Mouse (Mus musculus) heart, embryonic 14.5 days (tissue): ENCODE measurements around the gene Hif3a. TPM values are rescaled to one million over a fixed set of nuclear protein-coding genes. Genes with fewer than 3 reads are reported as not detected.
A peak's percentile ranks its signal among the peaks of the same experiment; 100 is the strongest.
"Not testable (repeated sequence)": the region's sequence is repeated elsewhere in the genome, so short reads cannot be mapped to it uniquely, and the experiment has no call there.

ENCODE experiments used
- ATAC-seq: fragments of 200-750 bp; cut with Nextera tagmentation; 2 replicates; pipeline ENCODE4 v1.8.0; 2017; ENCODE audit warnings: low read depth, moderate TSS enrichment; ENCODE audit not compliant: insufficient number of reproducible peaks, insufficient read depth, low FRiP score
- H3K27ac ChIP-seq, 2 experiments: fragments of 200-500 bp in 1 of 2; fragments of 300-500 bp in 1 of 2; sonication (generic) in 1 of 2; replicated peaks in 1 of 2; 2 replicates each; pipeline ENCODE4 v1.5.1; 2012 to 2014; ENCODE audit warnings: low read depth in 2 of 2, low read length in 2 of 2, control low read depth in 1 of 2, mild to moderate bottlenecking in 1 of 2, mixed read lengths in 1 of 2; ENCODE audit not compliant: control insufficient read depth in 1 of 2, insufficient read depth in 1 of 2
- H3K27me3 ChIP-seq: fragments of 300-500 bp; sonication (generic); 2 replicates; pipeline ENCODE4 v1.6.1; 2014; ENCODE audit warnings: mild to moderate bottlenecking, low read length, control low read depth; ENCODE audit not compliant: control insufficient read depth, insufficient read depth
- H3K36me3 ChIP-seq: fragments of 300-500 bp; sonication (generic); 2 replicates; pipeline ENCODE4 v1.6.1; 2014; ENCODE audit warnings: mild to moderate bottlenecking, control low read depth, low read length, mixed read lengths; ENCODE audit not compliant: control insufficient read depth, insufficient read depth
- H3K4me1 ChIP-seq, 2 experiments: fragments of 200-500 bp in 1 of 2; fragments of 300-500 bp in 1 of 2; sonication (generic) in 1 of 2; 2 replicates each; pipeline ENCODE4 v1.6.1; 2012 to 2014; ENCODE audit warnings: low read length in 2 of 2, control low read depth in 1 of 2, mixed read lengths in 1 of 2; ENCODE audit not compliant: control insufficient read depth in 2 of 2, insufficient read depth in 2 of 2
- H3K4me2 ChIP-seq: fragments of 300-500 bp; sonication (generic); 2 replicates; pipeline ENCODE4 v1.6.1; 2014; ENCODE audit warnings: mild to moderate bottlenecking, low read length
- H3K4me3 ChIP-seq, 2 experiments: fragments of 200-500 bp in 1 of 2; fragments of 300-500 bp in 1 of 2; sonication (generic) in 1 of 2; 2 replicates each; pipeline ENCODE4 v1.5.1; 2012 to 2014; ENCODE audit warnings: low read length in 2 of 2, mild to moderate bottlenecking in 2 of 2, control low read depth in 1 of 2, low read depth in 1 of 2, moderate library complexity in 1 of 2; ENCODE audit not compliant: control insufficient read depth in 1 of 2, insufficient read depth in 1 of 2
- H3K9ac ChIP-seq: fragments of 300-500 bp; sonication (generic); 2 replicates; pipeline ENCODE4 v1.6.1; 2014; ENCODE audit warnings: mild to moderate bottlenecking, low read length
- H3K9me3 ChIP-seq: fragments of 300-500 bp; sonication (generic); 2 replicates; pipeline ENCODE4 v1.6.1; 2016; ENCODE audit warnings: low read length, control low read depth; ENCODE audit not compliant: control insufficient read depth
- WGBS: fragments of 180-500 bp; shearing (Covaris S2); extraction: QIAGEN DNeasy Blood & Tissue Kit; methylation state at CpG from one replicate; pipeline ENCODE4 v1.1.7; 2014; 5-methylcytosine and 5-hydroxymethylcytosine counted together
- polyA plus RNA-seq: library from polyadenylated mRNA; unstranded; fragments of >200 nt; fragmentation: Nextera tagmentation; extraction: Ambion mirVana; gene quantifications from 2 replicates; pipeline ENCODE4 v1.2.1, GENCODE M21; 2014

Gene Hif3a
- 43.7 and 51.6 TPM in 2 replicates for polyA plus RNA-seq

DNA sequence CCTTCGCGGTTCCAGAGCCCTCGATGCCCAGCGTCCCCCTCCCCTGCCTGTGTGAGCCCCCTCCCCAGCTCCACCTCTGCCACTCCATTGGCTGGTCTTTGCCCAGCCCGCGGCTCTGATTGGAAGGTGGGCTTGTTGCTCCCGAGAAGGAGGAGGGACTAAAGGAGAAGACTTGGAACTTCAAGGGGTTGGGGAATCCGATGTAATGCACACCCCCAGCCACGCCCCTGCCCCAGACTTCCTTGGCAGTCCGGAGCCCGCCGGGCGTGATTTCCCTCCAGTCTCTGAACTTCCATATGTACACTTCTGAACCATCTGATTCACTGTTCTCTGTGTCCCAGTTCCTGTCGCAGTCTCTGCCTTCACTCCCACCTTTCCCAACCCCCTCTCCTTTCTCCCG is at the start of gene Hif3a:
Gene Hif3a (minus strand): TSS at position 39 of the 400 bp plus-strand sequence.
- peak within 1 kb of the TSS; percentile 88 for H3K9ac ChIP-seq
- H3K27me3 ChIP-seq: no peaks in the 10 kb centered on the region
- WGBS: under 1% methylated on average over 15 of the region's 15 CpGs
- no peaks in the 10 kb centered on the region for H3K9me3 ChIP-seq
- H3K4me2 ChIP-seq: peak within 1 kb of the TSS; percentile 86
- H3K4me3 ChIP-seq: peak within 1 kb of the TSS; percentile 62 to 81
- peak within 1 kb of the TSS; percentile 95 to 99 for H3K27ac ChIP-seq
- ATAC-seq: peak; percentile 66
- peaks cover 39 to 45% of the 10 kb centered on the region in 2 experiments for H3K4me1 ChIP-seq
- H3K36me3 ChIP-seq: no peaks in the 10 kb centered on the region

DNA sequence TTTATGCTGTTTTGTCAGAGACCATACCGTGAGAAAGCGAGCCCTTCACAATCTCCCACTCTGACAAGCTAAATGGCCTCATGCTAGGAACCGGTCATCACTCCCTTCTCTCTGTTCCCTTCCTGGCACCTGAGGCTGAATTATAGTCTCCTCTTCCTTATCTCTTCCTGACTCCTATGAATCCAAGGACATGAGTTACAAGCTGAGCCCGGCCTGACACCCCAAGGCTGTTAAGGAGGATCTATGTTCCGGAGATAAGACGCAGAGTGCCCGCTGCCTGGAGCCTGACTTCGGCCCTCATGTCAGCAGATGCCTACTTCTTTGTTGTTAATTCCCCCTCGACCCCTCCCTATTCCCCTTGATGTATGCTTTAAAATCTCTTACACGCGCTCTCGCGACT is 39.4 kb upstream of the Hif3a start:
- H3K27me3 ChIP-seq: not testable (repeated sequence)
- 86% methylated on average over 13 of the region's 13 CpGs for WGBS

DNA sequence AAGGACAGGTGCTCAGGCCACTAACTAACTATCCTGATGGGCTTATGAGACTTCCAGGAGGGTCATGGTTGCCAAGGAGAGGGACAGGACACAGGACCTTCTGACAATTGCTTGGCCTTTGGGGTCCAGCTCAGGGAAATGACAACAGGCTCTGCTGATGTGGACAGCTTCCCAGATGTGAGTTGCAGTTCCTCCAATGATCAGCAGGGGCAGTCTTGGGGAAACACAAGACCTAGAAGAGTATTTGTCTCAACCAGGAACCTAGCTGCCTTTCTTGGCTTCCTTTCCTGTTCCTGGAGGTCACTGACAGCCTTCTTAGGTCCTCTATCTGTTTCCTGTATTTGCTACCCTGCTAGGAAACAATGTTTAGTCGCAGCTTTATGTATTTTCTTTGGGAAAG is 29.1 kb upstream of the Hif3a start:
- H3K4me1 ChIP-seq: no peaks in the 10 kb centered on the region
- no peaks in the 10 kb centered on the region for H3K27me3 ChIP-seq
- no peak overlapping the region for H3K4me2 ChIP-seq
- H3K36me3 ChIP-seq: no peaks in the 10 kb centered on the region
- H3K9ac ChIP-seq: no peak overlapping the region
- 6% methylated on average over 1 of the region's 1 CpGs for WGBS
- H3K9me3 ChIP-seq: no peaks in the 10 kb centered on the region
- no peak overlapping the region for H3K4me3 ChIP-seq
- H3K27ac ChIP-seq: no peak overlapping the region
- ATAC-seq: no peak

More for the DNA sequence above, 39.4 kb upstream of the Hif3a start:
- not testable (repeated sequence) for H3K4me2 ChIP-seq, ATAC-seq, H3K27ac ChIP-seq, H3K4me3 ChIP-seq, H3K36me3 ChIP-seq, H3K9ac ChIP-seq, H3K4me1 ChIP-seq, H3K9me3 ChIP-seq

DNA sequence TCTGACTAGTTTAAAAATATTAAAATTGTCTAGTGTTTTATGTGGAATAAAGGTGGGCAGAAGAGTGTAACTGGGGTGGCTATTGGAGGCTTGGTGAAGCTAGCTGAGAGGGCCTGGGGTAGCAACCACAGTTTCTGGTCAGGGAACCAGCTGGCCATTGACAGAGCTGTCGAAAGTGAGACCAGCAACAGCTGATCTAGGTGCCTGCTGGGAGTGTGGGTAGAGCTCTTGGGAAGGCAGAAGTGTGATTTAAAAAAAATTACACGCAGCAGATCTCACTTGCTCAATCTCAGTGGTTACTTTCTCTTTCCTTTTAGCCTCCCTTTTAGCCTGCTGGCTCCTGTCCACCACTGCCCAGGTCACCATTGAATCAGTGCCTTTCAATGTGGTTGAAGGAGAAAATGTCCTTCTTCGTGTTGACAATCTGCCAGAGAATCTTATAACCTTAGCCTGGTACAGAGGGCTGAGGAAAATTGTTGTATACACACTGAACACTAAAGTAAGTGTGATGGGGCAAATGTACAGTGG is 27.9 kb upstream of the Hif3a start:
- Histone ChIP-seq H3K4me3 (no peak overlapping the region), H3K27ac (no peak overlapping the region), H3K36me3 (no peaks in the 10 kb centered on the region), H3K27me3 (no peaks in the 10 kb centered on the region), H3K9ac (no peak overlapping the region), H3K4me1 (no peaks in the 10 kb centered on the region), H3K4me2 (no peak overlapping the region), H3K9me3 (no peaks in the 10 kb centered on the region)
- WGBS: 47% methylated on average over 3 of the region's 3 CpGs
- no peak for ATAC-seq

DNA sequence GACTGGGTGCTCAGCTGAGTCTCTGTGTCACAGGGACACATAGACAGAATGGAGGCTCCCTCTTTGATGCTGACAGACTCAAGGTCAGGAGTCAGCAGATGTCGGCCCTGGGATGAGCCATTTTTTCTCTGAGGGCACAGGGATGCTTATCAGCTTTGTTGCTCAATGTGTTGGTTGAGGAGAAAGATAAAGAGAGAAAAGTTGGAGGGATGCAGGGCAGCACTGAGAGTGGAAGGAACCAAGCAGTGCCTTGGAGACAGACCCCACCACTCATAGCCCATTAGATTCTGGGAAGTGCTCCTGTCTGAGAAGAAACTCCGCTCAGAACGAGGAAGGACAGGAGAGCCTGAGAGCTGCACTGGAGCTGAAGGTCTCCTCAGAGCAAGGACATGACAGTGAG is 25.5 kb upstream of the Hif3a start:
- no peak for ATAC-seq
- no peaks in the 10 kb centered on the region for H3K27me3 ChIP-seq
- H3K9me3 ChIP-seq: no peaks in the 10 kb centered on the region
- H3K4me1 ChIP-seq: no peaks in the 10 kb centered on the region
- H3K4me3 ChIP-seq: no peak overlapping the region
- no peaks in the 10 kb centered on the region for H3K36me3 ChIP-seq
- WGBS: 59% methylated on average over 3 of the region's 3 CpGs
- no peak overlapping the region for H3K9ac ChIP-seq
- H3K4me2 ChIP-seq: no peak overlapping the region
- no peak overlapping the region for H3K27ac ChIP-seq

DNA sequence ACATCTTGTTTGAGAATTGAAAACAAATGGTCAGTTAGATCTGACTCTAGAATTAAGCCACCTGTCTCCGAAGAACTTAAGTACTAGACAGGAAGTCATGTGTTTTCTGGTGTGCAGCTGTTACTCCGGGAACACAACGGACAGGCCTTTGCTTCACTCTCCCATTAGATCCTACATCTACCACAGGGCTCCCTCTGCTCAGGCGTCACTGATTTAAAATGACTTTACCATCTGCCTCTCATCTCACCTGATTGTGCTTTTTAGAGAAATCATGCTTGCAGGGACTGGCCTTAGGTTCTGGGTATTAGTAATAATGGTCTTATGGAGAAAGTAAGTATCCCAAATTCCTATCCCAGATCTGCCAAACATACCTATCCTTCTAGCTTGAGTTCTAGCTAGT is 20.5 kb upstream of the Hif3a start:
- WGBS: 85% methylated on average over 4 of the region's 4 CpGs
- Histone ChIP-seq H3K4me3 (no peak overlapping the region), H3K4me2 (no peak overlapping the region), H3K4me1 (no peaks in the 10 kb centered on the region), H3K27me3 (no peaks in the 10 kb centered on the region), H3K27ac (no peak overlapping the region), H3K36me3 (no peaks in the 10 kb centered on the region), H3K9ac (no peak overlapping the region), H3K9me3 (no peaks in the 10 kb centered on the region)
- ATAC-seq: no peak

DNA sequence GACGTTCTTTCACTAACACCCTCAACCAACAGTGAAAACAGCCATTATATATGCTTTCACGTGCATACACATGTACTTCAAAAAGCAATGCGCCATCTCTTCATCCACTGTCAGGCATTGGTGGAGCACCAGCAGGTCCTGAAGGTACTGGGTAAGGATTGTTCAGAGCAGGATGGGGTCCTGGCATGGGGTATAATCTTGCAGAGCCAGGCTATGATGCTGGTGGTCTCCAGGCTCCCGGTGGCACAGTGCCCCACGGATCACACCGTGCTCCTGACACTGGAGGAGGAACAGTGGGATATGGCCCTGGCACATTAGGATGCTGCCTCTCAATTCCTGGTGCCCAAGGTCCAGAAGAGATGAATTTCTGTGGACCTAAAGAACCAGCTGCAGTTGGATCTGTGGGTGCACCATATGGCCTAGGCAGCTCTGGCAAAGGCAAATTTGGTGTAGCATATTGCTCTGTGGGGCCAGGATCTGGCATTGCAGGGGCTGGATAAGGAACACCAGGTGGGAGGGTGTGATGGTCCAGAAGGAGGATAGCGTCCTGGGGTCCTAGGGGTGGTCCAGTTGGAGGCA is 15.9 kb upstream of the Hif3a start:
- no peak overlapping the region for H3K27ac ChIP-seq
- no peak for ATAC-seq
- no peaks in the 10 kb centered on the region for H3K36me3 ChIP-seq
- H3K9ac ChIP-seq: no peak overlapping the region
- H3K27me3 ChIP-seq: no peaks in the 10 kb centered on the region
- H3K4me1 ChIP-seq: no peaks in the 10 kb centered on the region
- WGBS: 77% methylated on average over 7 of the region's 7 CpGs
- no peaks in the 10 kb centered on the region for H3K9me3 ChIP-seq
- H3K4me2 ChIP-seq: no peak overlapping the region
- no peak overlapping the region for H3K4me3 ChIP-seq

DNA sequence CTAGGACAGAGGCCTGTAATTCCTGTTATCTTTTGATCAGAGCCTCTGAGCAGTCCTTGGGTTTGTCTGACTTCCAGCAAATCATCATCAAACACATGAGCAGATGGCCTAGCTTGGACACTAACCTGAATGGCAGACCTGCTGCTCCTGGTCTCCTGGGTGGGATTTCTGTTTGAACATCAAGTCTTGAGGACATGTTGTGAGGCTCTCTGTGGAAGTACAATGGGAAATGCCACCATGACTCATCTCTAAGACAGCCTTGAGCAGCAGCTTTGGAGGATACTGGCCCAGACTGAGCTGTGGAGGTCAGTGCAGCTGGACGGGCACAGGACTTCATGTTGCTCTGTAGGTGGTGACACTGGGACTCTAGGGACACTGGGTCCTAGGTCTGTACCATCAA is 14.3 kb upstream of the Hif3a start:
- H3K4me1 ChIP-seq: no peaks in the 10 kb centered on the region
- H3K27ac ChIP-seq: no peak overlapping the region
- no peaks in the 10 kb centered on the region for H3K27me3 ChIP-seq
- no peak for ATAC-seq
- no peak overlapping the region for H3K4me3 ChIP-seq
- H3K9ac ChIP-seq: no peak overlapping the region
- H3K9me3 ChIP-seq: no peaks in the 10 kb centered on the region
- H3K4me2 ChIP-seq: no peak overlapping the region
- no peaks in the 10 kb centered on the region for H3K36me3 ChIP-seq
- 68% methylated on average over 1 of the region's 1 CpGs for WGBS
